Mouse (Mus musculus): ENCODE measurements around the gene Wipf2.
"Not testable (repeated sequence)": the region's sequence is repeated elsewhere in the genome, so short reads cannot be mapped to it uniquely, and the experiment has no call there.

Gene Wipf2

DNA sequence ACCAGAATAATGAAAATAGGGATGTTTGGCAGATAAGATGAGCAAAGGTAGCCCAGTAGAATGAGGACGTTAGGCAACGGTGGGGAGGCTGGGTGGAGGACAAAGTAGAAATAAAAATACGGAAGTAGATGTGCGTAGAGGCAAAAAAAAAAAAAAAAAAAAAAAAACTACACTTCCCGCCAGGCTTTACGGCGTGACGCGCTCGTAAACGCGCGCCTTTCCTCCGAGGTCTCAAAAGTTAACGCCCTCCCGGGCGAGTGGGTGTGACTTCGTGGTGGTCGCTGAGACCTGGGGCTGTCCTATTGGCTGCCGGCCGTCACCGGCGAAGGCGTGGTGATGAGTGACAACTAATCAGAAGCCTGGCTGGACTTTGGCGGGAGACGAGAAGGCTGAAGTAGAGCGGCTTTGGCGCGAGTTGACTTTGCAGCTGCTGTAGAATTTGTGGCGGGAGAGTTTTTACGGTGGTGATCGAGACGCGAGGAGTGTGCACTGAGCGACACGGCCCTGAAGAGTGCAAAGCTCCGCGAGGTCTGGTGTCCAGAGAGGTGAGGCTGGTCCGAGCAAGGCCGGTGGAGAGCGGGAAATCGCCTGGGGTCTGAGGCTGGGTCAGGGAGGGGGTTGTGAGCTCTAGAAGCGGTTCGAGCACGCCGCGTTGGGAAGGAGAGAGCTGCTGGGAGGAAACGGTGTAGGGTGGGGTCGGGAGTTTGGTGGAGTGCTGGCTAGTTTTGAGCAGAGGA is 44.2 kb downstream of the Wipf2 start, which contains the start of gene Cdc6:
Gene Cdc6, plus strand, starts transcription at position 365 of the 737 bp plus-strand sequence.
- peak; percentile 90 to 95 for DNase-seq (ENCODE audit: low spot score in 2 of 2)

DNA sequence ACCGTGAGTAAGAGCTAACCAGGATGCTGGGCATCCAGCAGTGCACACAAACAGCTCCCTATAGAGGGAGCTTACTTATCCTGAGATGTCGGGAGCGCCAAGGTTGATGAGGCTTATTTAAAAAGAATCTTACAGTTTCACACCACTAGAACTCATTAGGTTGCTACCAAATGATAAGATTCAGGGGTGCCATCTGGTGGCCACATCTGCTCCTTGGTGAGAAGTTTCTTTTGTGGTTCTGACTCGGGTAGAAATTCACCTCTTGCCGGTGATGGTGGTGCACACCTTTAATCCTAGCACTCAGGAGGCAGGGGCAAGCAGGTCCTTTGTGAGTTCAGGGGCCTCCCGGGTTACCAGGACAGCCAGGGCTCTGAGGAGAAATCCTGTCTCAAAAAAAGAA is 46.2 kb downstream of the Wipf2 start:
- DNase-seq (ENCODE audit: low spot score in 2 of 2) = peak; percentile 50 to 53

DNA sequence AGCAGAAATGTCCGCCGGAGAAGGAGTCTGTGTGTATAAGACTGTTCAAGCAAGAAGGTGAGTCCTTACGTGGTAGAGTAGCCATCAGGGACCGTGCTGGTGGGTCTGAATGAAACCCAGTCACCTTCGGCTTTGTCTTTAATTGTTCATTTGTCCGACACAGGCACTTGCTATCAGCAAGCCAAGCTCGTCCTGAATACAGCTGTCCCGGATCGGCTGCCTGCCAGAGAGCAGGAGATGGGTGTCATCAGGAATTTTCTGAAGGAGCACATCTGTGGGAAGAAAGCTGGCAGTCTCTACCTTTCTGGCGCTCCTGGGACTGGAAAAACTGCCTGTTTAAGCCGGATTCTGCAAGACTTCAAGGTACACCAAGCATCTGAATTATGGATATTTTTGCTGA is 47.0 kb downstream of the Wipf2 start:
- DNase-seq (ENCODE audit: low spot score in 2 of 2) = no peak

DNA sequence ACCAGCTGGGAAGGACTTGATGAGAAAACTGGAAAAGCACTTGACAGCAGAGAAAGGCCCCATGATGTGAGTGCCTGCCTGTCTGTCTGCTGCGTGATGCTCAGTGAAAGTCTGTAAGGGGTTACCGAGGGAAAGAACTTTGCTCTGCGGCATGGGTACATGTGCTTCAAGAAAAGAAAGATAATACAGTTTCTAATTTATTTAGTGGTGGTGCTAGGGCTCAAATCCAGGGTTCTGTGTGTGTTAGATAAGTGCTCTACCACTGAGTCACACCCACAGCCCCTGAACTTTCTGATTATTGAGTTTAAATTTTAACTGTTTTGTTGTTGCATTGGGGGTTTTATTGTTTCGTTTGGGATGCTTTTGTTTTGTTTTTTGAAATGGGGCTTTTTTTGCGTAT is 48.1 kb downstream of the Wipf2 start:
- DNase-seq (ENCODE audit: low spot score in 2 of 2) = no peak

DNA sequence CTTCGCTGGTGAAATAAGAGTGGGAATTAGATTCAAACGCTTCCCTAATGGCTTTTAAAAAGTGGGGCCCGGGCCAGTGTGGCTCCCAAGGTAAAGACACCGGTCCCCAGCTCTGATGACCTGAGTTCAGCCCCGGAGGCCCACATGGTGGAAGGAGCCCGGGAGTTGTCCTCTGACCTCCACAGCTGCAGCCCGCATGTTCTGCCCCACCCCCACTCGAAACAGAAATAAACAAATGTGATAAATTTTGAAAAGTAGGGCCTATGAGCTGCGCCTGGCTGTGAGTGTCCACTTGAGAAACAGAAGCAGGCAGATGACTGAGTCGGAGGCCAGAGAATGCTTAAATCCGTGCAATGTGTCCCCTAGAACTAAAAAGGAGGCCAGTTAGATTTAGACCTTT is 50.8 kb downstream of the Wipf2 start:
- no peak for DNase-seq (ENCODE audit: low spot score in 2 of 2)

DNA sequence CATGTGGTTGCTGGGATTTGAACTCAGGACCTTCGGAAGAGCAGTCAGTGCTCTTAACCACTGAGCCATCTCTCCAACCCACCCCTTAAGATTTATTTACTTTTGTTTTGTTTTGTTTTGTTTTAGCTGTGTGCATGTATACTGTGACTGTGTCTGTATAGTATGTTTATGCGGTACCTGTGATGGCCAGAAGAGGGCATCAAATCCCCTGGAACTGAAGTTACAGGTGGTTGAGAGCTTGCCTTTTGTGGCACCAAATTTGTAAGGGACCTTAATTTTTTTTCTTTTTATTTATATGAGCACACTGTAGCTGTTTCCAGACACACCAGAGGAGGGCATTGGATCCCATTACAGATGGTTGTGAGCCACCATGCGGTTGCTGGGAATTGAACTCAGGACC is 52.9 kb downstream of the Wipf2 start:
- not testable (repeated sequence) for DNase-seq (ENCODE audit: low spot score in 2 of 2)

DNA sequence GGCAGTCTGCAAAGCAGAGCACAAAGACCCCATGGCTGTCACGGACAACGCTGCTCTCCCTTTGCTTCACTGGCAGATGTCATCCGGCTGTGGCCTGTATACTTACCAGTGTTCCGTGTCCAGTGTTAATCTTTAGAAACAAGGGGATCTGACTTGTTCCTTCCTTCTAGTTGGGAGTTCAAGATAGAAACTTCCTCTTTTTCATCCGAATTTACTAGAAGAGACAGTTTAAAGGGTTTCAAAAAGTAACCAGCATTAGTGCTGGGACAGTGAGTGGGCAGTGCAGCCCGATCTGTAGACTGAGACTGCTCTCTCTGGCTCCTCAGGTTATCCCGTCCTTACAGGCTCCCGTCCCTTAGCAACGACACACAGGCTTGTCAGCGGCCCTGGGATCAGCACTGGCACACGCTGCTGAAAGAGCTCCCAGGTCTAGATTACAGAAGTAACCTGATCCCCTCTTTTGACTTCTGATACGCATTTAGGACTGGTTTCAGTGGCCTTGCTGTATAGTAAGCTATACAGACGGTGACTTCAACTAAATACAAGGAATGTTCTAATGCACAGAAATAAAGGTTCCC is 54.1 kb downstream of the Wipf2 start:
- no peak for DNase-seq (ENCODE audit: low spot score in 2 of 2)

DNA sequence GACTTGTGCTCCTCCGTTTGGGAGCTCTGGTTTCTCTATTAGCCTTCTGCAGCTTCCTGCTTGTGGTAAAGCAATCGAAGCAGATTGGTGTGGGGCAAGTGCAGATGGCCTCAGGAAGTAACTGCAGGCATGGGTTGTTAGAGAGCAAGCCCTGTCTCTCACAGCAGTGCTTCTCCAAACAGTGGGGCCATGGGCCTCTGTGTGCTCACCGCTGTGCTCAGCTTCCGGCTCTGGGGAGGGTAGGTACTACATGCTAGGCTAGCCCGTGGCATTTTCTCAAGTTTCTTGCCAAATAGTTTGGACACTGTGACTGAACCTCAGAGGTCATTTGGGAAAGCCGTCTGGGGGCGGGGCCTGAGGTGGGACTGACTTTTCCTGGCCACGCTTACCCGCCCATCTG is 54.8 kb downstream of the Wipf2 start:
- DNase-seq (ENCODE audit: low spot score in 2 of 2) = no peak

DNA sequence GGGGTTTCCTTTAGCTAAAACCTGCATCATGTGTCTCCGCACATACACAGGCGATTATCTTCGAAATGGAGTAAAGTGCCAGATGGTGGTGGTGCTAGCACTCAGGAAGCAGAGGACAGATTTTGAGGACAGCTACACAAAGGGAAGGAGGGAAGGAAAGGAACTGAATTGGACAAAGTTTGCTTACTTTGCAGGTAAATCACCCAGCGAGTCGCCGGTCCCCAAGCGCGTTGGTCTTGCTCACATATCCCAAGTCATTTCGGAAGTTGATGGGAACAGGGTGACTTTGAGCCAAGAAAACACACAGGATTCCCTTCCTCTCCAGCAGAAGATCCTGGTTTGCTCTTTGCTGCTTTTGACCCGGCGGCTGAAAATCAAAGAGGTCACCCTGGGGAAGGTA is 55.6 kb downstream of the Wipf2 start:
- DNase-seq (ENCODE audit: low spot score in 2 of 2) = no peak

DNA sequence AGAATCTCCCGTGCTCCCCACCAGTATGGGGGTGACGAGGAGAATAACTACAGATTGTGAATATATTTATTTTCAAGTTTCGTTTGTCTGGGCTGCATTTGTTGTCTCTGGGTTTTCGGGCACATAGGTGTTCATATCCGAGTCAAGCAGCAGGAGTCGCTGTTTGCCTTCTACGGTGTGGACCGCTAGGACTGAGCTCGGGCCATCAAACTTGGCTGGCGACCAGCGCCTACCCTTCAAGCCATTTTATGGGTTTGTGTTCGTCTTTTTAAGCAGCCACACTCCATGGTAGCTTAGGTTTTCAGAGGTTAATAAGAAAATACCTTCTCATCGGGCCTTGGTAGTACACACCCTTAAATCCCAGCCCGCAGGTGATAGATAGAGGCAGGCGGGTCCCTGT is 58.4 kb downstream of the Wipf2 start:
- DNase-seq (ENCODE audit: low spot score in 2 of 2) = not testable (repeated sequence)

DNA sequence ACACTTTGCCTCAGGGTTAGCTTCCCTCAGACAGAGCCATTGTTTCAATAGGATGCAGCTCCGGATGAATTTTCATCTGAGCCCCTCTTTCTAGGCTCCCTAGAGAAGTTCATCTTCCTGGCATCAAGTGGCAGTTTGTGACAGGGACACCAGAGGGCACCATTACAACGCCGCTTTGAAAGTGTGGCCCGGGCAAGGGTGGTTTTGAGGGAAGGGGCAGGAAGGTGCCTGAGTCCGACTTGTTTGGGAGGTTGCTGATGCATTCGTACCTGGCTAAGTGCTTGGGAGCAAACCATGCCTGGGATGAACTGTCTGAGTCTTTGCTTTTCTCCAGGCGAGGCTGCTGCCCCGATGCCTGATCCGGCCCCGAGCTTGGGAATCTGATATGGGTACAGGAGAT is 58.9 kb downstream of the Wipf2 start:
- DNase-seq (ENCODE audit: low spot score in 2 of 2) = not testable (repeated sequence)

DNA sequence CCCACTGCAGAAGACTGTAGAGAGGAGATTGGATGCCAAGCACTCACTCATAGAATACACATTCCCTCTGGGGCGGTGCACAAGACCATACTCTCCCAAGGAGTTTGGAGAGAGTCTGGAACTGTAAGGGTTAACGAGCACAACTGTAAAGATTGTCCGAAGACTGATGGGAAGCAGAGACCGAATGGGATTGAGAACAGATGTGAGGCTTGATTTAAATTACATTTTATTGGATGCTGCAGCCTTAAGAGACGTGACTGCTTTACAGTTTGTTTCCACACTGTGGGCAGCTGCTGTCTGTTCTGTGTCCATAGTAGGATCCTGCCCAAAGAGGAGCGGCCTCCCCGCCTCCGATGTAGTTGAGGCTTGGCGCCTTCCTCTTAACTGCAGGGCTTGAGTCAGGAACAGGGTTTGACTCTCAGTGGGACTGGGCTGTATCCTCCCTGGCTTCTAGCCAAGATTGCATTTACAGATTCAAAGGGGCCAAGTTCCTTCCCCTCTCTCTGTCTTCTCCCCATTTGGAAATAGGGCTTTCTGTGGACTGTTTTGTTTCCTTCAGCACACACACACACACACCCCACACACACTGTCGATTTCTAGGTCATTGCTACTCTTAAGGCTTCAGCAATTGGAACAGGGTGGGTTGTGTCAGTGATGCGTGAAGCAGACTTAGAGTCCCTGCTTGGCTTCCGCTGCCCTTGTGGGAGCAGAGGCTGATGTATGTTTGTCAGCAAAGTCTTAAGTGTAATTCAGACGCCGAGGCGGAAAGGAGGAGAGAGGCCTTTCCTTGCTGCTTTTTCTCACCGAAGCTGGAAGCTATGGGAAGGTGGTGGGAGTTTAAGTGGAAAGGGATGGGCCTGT is 59.6 kb downstream of the Wipf2 start:
- not testable (repeated sequence) for DNase-seq (ENCODE audit: low spot score in 2 of 2)

DNA sequence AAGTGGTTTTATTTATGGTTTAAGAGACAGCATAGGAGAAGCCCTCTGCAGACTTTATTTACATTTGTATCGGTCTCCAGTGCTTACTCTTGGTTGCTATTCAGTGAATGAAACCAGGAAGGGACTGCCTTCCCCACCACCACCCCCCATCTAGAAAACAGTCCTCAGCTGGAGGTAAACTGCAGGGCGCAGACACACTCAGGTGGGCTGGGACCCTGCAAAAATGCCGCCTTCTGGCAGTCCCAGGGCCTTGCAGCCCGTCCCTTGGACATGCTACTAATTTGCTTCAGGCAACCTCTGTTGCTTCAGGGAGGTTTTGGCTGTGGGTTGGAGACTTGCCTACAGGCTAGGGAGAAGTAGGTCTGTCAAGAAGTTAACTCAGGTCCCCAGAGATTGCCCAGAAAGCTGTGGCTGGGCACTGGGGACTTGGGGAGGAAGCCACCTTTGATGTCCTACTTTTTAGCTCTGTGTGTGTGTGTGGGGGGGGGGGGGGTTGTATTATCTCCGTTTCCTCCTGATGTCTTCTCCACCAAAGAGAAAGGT is 61.3 kb downstream of the Wipf2 start:
- DNase-seq (ENCODE audit: low spot score in 2 of 2) = no peak

DNA sequence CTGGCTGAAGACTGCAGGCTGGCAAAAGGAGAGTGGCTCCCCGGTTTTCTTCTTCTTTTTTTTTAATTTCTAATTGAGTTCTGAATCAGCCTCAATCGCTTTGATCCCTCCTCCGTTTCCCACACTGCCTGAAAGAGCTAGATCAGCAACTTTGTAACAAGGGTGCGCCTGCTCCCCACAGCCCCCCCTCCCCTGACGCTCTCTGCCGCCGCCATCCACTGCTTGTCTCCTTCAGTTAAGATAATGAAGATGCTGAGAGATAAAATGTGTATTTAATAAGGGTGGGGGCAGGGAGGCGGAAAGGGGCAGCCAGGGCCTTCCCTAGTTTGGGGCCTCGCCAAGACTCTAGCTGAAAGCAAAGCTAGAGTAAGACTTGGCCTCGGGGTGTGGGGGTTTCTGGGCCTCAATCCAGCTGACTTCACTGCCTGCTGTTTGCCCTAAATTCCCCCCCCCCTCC is 61.9 kb downstream of the Wipf2 start:
- DNase-seq (ENCODE audit: low spot score in 2 of 2) = no peak

DNA sequence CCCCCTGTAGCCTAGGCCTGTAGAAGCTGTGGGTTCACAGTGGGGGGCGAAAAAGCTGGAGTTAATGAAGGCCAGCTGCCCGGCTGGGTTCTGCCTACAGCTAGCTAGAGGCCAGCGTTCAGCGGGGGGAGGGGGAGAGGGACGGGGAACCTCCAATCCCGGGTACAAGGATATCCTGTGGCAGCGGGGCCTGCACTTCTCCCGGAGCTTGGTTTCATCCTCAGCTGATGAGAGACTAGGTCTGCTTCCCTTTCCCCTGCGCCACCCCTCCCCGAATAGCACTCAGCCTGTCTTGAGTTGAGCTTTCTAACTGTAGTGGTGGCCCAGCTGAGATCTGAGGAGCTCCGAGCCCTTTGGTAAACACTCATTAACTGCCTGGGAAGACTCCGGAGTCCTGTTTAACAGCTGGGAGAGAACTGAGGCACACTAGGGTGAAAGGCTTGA is 62.5 kb downstream of the Wipf2 start:
- DNase-seq (ENCODE audit: low spot score in 2 of 2) = no peak

DNA sequence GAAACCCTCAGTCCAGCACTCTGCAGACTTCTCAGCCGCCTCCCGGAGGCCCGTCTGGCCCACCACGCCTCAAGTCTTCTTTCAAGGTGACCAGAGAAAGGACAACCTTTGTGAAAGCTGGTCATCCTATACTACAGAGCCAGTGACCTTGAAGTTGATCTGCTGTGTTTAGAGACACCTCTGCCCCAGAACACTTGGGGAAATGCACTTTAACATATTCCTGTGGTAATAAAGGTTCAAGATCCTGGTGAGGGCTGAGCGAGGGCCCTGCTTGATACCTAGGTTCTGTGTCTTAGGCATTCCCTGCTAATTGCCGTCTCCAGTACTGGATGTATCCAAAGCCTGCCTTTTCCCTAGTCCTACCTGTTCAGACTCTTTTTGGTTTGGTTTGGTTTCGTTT is 63.1 kb downstream of the Wipf2 start:
- no peak for DNase-seq (ENCODE audit: low spot score in 2 of 2)

DNA sequence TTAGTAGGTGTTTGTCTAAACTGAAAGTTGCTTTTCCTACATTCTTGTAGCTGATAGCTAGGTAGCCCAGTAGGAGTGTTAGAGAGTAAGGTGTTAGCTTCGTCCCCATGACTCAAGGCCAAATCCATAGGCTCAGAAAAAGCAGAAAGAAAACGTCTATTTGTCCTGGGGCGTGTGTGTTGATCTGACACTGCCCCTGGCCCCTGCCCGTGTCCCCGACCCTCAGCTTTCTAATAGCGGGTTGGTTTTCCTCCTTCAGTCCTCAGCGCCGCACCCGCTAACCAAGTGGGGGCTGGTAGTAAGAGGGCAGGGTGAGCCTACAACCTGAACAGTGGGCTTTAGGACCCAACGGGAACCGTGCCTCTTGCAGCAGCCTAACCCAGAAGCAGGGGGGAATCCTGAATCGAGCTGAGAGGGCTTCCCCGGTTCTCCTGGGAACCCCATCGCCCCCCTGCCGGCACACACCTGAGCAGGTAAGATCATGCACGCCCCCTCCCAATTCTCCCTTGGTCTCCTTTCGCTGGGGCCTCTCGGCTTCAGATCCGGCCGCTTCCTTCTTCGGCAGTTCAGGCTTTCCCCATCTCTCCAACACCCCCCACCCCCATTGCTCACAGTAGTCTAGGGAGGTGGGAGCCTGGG is 64.1 kb downstream of the Wipf2 start, which contains the start of gene Rara:
Gene Rara, plus strand, starts transcription at position 381 of the 639 bp plus-strand sequence.
- no peak for DNase-seq (ENCODE audit: low spot score in 2 of 2)

DNA sequence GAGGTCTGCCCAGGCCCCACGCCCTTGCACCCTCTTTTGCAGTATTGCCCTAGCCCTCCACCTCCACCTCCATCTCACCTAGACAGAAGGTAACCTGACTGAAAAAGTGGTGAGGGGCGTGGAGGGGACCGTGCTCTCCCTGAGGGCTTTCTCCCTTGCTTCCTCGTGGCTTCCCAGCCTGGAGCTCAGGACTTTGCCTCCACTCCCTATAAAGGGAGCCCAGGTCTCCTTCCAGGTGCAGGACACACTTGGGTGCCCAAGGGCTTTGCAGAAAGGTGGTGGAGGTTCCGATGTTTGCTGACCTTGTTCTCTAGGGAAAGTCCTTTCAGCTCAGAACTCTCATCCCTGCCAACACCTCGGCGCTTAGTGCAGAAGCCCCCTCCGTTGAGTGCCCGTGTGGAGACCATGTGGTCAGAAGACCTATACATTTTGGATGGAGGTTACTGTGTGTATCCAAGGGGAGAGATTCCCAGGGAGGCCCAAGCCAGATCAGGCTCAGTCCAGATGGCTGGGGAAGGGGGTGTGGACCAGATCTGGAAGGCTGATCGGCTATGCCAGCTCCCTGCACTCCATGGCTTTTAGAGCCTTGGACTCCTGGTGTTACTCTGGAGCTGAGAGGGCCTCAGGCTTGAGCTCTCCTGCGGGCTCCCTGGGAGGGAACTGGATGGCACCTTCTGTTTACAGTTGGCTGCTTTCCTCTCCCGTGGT is 64.9 kb downstream of the Wipf2 start:
- DNase-seq (ENCODE audit: low spot score in 2 of 2) = no peak

DNA sequence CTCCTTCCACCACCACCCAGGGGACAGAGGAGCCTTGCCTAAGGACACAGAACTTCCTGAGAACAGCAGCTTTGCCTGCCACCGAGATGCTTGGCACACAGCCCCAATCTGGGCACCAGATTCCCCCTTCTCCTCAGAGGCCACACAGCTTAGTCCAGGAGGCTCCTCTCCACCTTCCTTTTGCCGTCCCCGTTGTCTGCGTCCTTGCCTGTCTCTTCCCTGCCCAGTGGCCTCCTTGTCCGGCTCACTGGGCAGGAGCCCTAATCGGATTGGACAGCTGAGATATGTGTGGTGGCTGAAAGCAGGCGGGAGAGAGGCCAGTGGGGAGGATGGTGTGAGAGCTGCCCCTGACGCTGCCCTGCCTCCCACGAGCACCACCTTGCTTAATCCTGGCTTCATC is 66.1 kb downstream of the Wipf2 start:
- DNase-seq (ENCODE audit: low spot score in 2 of 2) = no peak

DNA sequence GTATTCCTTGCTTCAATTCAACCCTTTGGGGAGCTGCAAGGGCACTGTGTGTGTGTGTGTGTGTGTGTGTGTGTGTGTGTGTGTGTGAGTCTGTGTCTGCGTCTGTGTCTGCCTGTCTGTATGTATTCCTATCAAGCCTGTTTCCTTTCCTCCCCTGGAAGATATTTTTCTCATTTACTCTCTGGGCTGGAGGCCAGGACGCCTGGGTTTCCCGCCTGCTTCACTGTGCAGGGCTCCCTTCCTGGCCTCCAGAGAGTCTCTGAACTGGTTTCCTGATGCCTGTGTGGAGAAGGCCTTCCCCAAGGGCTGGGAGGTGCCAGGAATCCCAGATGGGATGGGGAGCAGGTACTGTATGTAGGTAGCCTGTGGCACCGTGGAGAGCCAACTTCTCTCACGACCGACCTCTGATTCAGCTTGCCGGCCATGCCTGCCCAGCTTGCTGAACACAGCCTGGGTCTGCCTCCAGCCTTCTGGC is 66.7 kb downstream of the Wipf2 start:
- no peak for DNase-seq (ENCODE audit: low spot score in 2 of 2)
